ENCODE assay signal across 22 mouse cellular contexts in genomic region chr2:159072997-159073690, GRCm38 (mm10).
DNase-seq lines count a peak whose midpoint lies in the region; ATAC-seq lines count a peak whose summit lies in the region.
"Had no signal": no experiment of that assay in that cellular context is flagged by ENCODE, and none has a peak within 500 bp of the region (broad histone marks: within the 10 kb centered on the region; RNA-seq: fewer than 3 reads in every experiment).

No protein-coding gene starts in this region.

- H3K9me3 ChIP-seq in lung, embryonic 16.5 days (ENCODE audit: control insufficient read depth, low read length), result no peaks in the 10 kb centered on the region
- no peaks in the 10 kb centered on the region for H3K9me3 ChIP-seq in stomach, embryonic 15.5 days
- H3K9me3 ChIP-seq: embryonic facial prominence, embryonic 12.5 days; embryonic facial prominence, embryonic 15.5 days; forebrain, embryonic 15.5 days; hindbrain, embryonic 12.5 days; hindbrain, embryonic 15.5 days had no signal

- H3K36me3 ChIP-seq in lung, embryonic 16.5 days (ENCODE audit: control insufficient read depth, insufficient read depth, low read length), result no peaks in the 10 kb centered on the region
- H3K36me3 ChIP-seq in stomach, embryonic 15.5 days, result no peaks in the 10 kb centered on the region
- H3K36me3 ChIP-seq: embryonic facial prominence, embryonic 12.5 days; embryonic facial prominence, embryonic 15.5 days; forebrain, embryonic 15.5 days; G1E; hindbrain, embryonic 12.5 days; hindbrain, embryonic 15.5 days had no signal

- peak; percentile 64 for ATAC-seq in lung, embryonic 16.5 days (ENCODE audit: low read depth)
- ATAC-seq in stomach, embryonic 15.5 days (ENCODE audit: insufficient read depth, low FRiP score, low read depth), result peak; percentile 72
- no peak for ATAC-seq in megakaryocyte, adult 5-6 weeks (ENCODE audit: poor library complexity, severe bottlenecking)
- ATAC-seq: forebrain, embryonic 15.5 days; Patski had no signal

- peak; percentile 66 for DNase-seq in heart, adult 11 months
- DNase-seq in heart, adult 8-10 months (ENCODE audit: low spot score), result no peak
- DNase-seq in lung, postnatal 36 days, result no peak
- DNase-seq in adrenal gland, adult 8-10 months, result no peak
- DNase-seq: adrenal gland, postnatal 14 days; cerebellum, adult 11 months; cerebellum, adult 2 months; cerebellum, adult 9-11 months; cerebellum, postnatal 25 days; gastrocnemius, postnatal 25 days; heart, adult 2 months had no signal

- H3K4me2 ChIP-seq in lung, embryonic 16.5 days (ENCODE audit: low read depth, low read length), result no peak overlapping the region
- no peak overlapping the region for H3K4me2 ChIP-seq in stomach, embryonic 15.5 days
- H3K4me2 ChIP-seq: embryonic facial prominence, embryonic 12.5 days; embryonic facial prominence, embryonic 15.5 days; forebrain, embryonic 15.5 days; heart, embryonic 11.5 days; hindbrain, embryonic 12.5 days; hindbrain, embryonic 15.5 days had no signal

- peaks cover 7% of the 10 kb centered on the region; the same call in 1 of the 2 replicates for H3K4me1 ChIP-seq in lung, embryonic 16.5 days (replicated peaks; ENCODE audit: control insufficient read depth, insufficient read depth, low read length)
- no peaks in the 10 kb centered on the region for H3K4me1 ChIP-seq in stomach, embryonic 15.5 days

- no peaks in the 10 kb centered on the region for H3K27me3 ChIP-seq in lung, embryonic 16.5 days (ENCODE audit: control insufficient read depth, insufficient read depth, low read depth, low read length)
- H3K27me3 ChIP-seq in stomach, embryonic 15.5 days (replicated peaks), result no peaks in the 10 kb centered on the region
- H3K27me3 ChIP-seq: embryonic facial prominence, embryonic 15.5 days; forebrain, embryonic 15.5 days had no signal

- no peak overlapping the region for H3K27ac ChIP-seq in lung, embryonic 16.5 days (ENCODE audit: low read length)
- no peak overlapping the region for H3K27ac ChIP-seq in stomach, embryonic 15.5 days
- H3K27ac ChIP-seq: embryonic facial prominence, embryonic 12.5 days; embryonic facial prominence, embryonic 15.5 days; forebrain, embryonic 15.5 days; heart, adult 2 months; hindbrain, embryonic 12.5 days; hindbrain, embryonic 15.5 days had no signal

- H3K4me3 ChIP-seq in lung, embryonic 16.5 days (ENCODE audit: low read length), result no peak overlapping the region
- no peak overlapping the region for H3K4me3 ChIP-seq in stomach, embryonic 15.5 days (replicated peaks)
- H3K4me3 ChIP-seq: embryonic facial prominence, embryonic 12.5 days; embryonic facial prominence, embryonic 15.5 days; forebrain, embryonic 15.5 days; heart, adult 2 months; hindbrain, embryonic 12.5 days; hindbrain, embryonic 15.5 days had no signal

- H3K9ac ChIP-seq in lung, embryonic 16.5 days (ENCODE audit: low read length), result no peak overlapping the region
- H3K9ac ChIP-seq in stomach, embryonic 15.5 days, result no peak overlapping the region
- H3K9ac ChIP-seq: embryonic facial prominence, embryonic 12.5 days; embryonic facial prominence, embryonic 15.5 days; forebrain, embryonic 15.5 days; hindbrain, embryonic 12.5 days; hindbrain, embryonic 15.5 days had no signal

- WGBS in lung, embryonic 16.5 days, result 49% methylated on average over 7 of the region's 7 CpGs
- WGBS in stomach, embryonic 15.5 days, result 60% methylated on average over 7 of the region's 7 CpGs
